Mouse (Mus musculus) forebrain, embryonic 14.5 days (tissue): ENCODE data around the gene Tlk2. TPM values are rescaled to one million over a fixed set of nuclear protein-coding genes. Genes with fewer than 3 reads are reported as not detected.

Source experiments
- ATAC-seq: fragments of 200-750 bp; cut with Nextera tagmentation; 2 replicates; pipeline ENCODE4 v1.8.0; 2017; ENCODE audit warnings: mild to moderate bottlenecking, moderate library complexity
- DNase-seq: peaks from one replicate; pipeline ENCODE4 v3.0.0-alpha.2; 2015; ENCODE audit warnings: low spot score
- H3K27ac ChIP-seq: fragments of 300-500 bp; sonication (generic); 2 replicates; pipeline ENCODE4 v1.5.1; 2014; ENCODE audit warnings: low read depth, mild to moderate bottlenecking, control low read depth, low read length, moderate library complexity
- H3K27me3 ChIP-seq: fragments of 300-500 bp; sonication (generic); replicated peaks from 2 replicates; pipeline ENCODE4 v1.6.1; 2014; ENCODE audit warnings: low read length, control low read depth, mixed read lengths; ENCODE audit not compliant: control insufficient read depth, insufficient read depth
- H3K36me3 ChIP-seq: fragments of 300-500 bp; sonication (generic); 2 replicates; pipeline ENCODE4 v1.6.1; 2014; ENCODE audit warnings: low read length, control low read depth; ENCODE audit not compliant: control insufficient read depth, insufficient read depth
- H3K4me1 ChIP-seq: fragments of 300-500 bp; sonication (generic); 2 replicates; pipeline ENCODE4 v1.6.1; 2014; ENCODE audit warnings: antibody characterized with exemption, low read length, control low read depth; ENCODE audit not compliant: control insufficient read depth, insufficient read depth
- H3K4me2 ChIP-seq: fragments of 300-500 bp; sonication (generic); 2 replicates; pipeline ENCODE4 v1.6.1; 2014; ENCODE audit warnings: mild to moderate bottlenecking, control low read depth, low read length
- H3K4me3 ChIP-seq: fragments of 300-500 bp; sonication (generic); 2 replicates; pipeline ENCODE4 v1.5.1; 2014; ENCODE audit warnings: low read depth, low read length, control low read depth
- H3K9ac ChIP-seq: fragments of 300-500 bp; sonication (generic); 2 replicates; pipeline ENCODE4 v1.6.1; 2014; ENCODE audit warnings: mild to moderate bottlenecking, low read length, control low read depth, moderate library complexity
- H3K9me3 ChIP-seq: fragments of 300-500 bp; sonication (generic); replicated peaks from 2 replicates; pipeline ENCODE4 v1.6.1; 2016; ENCODE audit warnings: low read length, control low read depth, mixed read lengths; ENCODE audit not compliant: control insufficient read depth
- WGBS: fragments of 180-500 bp; shearing (Covaris S2); extraction: QIAGEN DNeasy Blood & Tissue Kit; methylation state at CpG from one replicate; pipeline ENCODE4 v1.1.7; 2014; 5-methylcytosine and 5-hydroxymethylcytosine counted together
- polyA plus RNA-seq: library from polyadenylated mRNA; unstranded; fragments of >200 nt; fragmentation: Nextera tagmentation; extraction: Ambion mirVana; gene quantifications from 2 replicates; pipeline ENCODE4 v1.2.1, GENCODE M21; 2014

The Tlk2 gene
- polyA plus RNA-seq, 1 experiment from 2014 or later = 23.4 TPM

GRCm38 (mm10) chr11:105146593-105146992 lies 32.0 kb upstream of the Tlk2 start, which contains the start of gene Gm10842:
Gene Gm10842, plus strand, starts transcription at chr11:105146893.
- 77% methylated on average over 3 of the region's 3 CpGs for WGBS
- no peaks in the 10 kb centered on the region for H3K27me3 ChIP-seq

GRCm38 (mm10) chr11:105149353-105149752 lies 29.3 kb upstream of the Tlk2 start:
- no peak for ATAC-seq
- H3K4me1 ChIP-seq = peaks cover 3% of the 10 kb centered on the region; the same call in 1 of the 2 replicates
- no peak overlapping the region for H3K27ac ChIP-seq
- WGBS = 77% methylated on average over 3 of the region's 3 CpGs
- H3K9me3 ChIP-seq = no peaks in the 10 kb centered on the region
- no peaks in the 10 kb centered on the region for H3K36me3 ChIP-seq
- DNase-seq = no peak
- no peak overlapping the region for H3K4me2 ChIP-seq
- no peak overlapping the region for H3K4me3 ChIP-seq
- no peaks in the 10 kb centered on the region for H3K27me3 ChIP-seq
- no peak overlapping the region for H3K9ac ChIP-seq

More at GRCm38 (mm10) chr11:105146593-105146992, 32.0 kb upstream of the Tlk2 start, which contains the start of gene Gm10842:
- Histone ChIP-seq H3K4me2 (no peak within 1 kb of the TSS), H3K9me3 (no peaks in the 10 kb centered on the region), H3K27ac (no peak within 1 kb of the TSS), H3K4me1 (no peaks in the 10 kb centered on the region), H3K4me3 (no peak within 1 kb of the TSS), H3K36me3 (0 out of 2 replicates have a peak, but pooled peaks cover 3% of the 10 kb centered on the region), H3K9ac (no peak within 1 kb of the TSS)
- DNase-seq = no peak
- no peak for ATAC-seq

- Histone ChIP-seq H3K4me3 (no peak overlapping the region), H3K27ac (no peak overlapping the region), H3K27me3 (no peaks in the 10 kb centered on the region), H3K4me1 (peaks cover 3% of the 10 kb centered on the region; the same call in 1 of the 2 replicates), H3K9me3 (no peaks in the 10 kb centered on the region), H3K36me3 (no peaks in the 10 kb centered on the region), H3K4me2 (no peak overlapping the region), H3K9ac (no peak overlapping the region)
- DNase-seq = no peak
- 100% methylated on average over 1 of the region's 1 CpGs for WGBS
- ATAC-seq = no peak
Observed at GRCm38 (mm10) chr11:105149766-105150165, 28.8 kb upstream of the Tlk2 start.

GRCm38 (mm10) chr11:105150691-105151090 lies 27.9 kb upstream of the Tlk2 start:
- DNase-seq = no peak

GRCm38 (mm10) chr11:105151226-105152016 lies 27.2 kb upstream of the Tlk2 start:
- peak overlapping the region; percentile 0; the same call in 1 of the 2 replicates for H3K9ac ChIP-seq

More at GRCm38 (mm10) chr11:105150691-105151090, 27.9 kb upstream of the Tlk2 start:
- H3K4me2 ChIP-seq = no peak overlapping the region
- H3K27ac ChIP-seq = no peak overlapping the region
- H3K9ac ChIP-seq = no peak overlapping the region
- peaks cover 3% of the 10 kb centered on the region; the same call in 1 of the 2 replicates for H3K4me1 ChIP-seq
- no peak overlapping the region for H3K4me3 ChIP-seq
- ATAC-seq = no peak
- H3K27me3 ChIP-seq = no peaks in the 10 kb centered on the region
- WGBS = 62% methylated on average over 4 of the region's 4 CpGs
- H3K36me3 ChIP-seq = no peaks in the 10 kb centered on the region
- no peaks in the 10 kb centered on the region for H3K9me3 ChIP-seq

GRCm38 (mm10) chr11:105152017-105152300 lies 26.6 kb upstream of the Tlk2 start:
- Histone ChIP-seq H3K36me3 (no peaks in the 10 kb centered on the region), H3K9ac (no peak overlapping the region), H3K4me3 (no peak overlapping the region), H3K9me3 (no peaks in the 10 kb centered on the region), H3K4me1 (peaks cover 3% of the 10 kb centered on the region; the same call in 1 of the 2 replicates), H3K27ac (no peak overlapping the region), H3K27me3 (no peaks in the 10 kb centered on the region), H3K4me2 (no peak overlapping the region)
- WGBS = no CpG with 5 or more reads among the region's 4 CpGs
- ATAC-seq = no peak
- no peak for DNase-seq

More at GRCm38 (mm10) chr11:105151226-105152016, 27.2 kb upstream of the Tlk2 start:
- no peak overlapping the region for H3K27ac ChIP-seq
- ATAC-seq (no peak), DNase-seq (no peak)
- no peaks in the 10 kb centered on the region for H3K27me3 ChIP-seq
- no peaks in the 10 kb centered on the region for H3K36me3 ChIP-seq
- H3K4me3 ChIP-seq = no peak overlapping the region
- WGBS = 26% methylated on average over 16 of the region's 19 CpGs
- H3K9me3 ChIP-seq = no peaks in the 10 kb centered on the region
- peaks cover 3% of the 10 kb centered on the region; the same call in 1 of the 2 replicates for H3K4me1 ChIP-seq
- H3K4me2 ChIP-seq = peak overlapping the region; percentile 31; the same call in 1 of the 2 replicates

GRCm38 (mm10) chr11:105152357-105152899 lies 26.2 kb upstream of the Tlk2 start:
- Histone ChIP-seq H3K36me3 (no peaks in the 10 kb centered on the region), H3K9ac (no peak overlapping the region), H3K27ac (no peak overlapping the region), H3K4me1 (peaks cover 3% of the 10 kb centered on the region; the same call in 1 of the 2 replicates), H3K4me2 (no peak overlapping the region), H3K27me3 (no peaks in the 10 kb centered on the region), H3K9me3 (no peaks in the 10 kb centered on the region), H3K4me3 (no peak overlapping the region)
- ATAC-seq (no peak), DNase-seq (no peak)
- 90% methylated on average over 11 of the region's 11 CpGs for WGBS

- WGBS = 35% methylated on average over 12 of the region's 12 CpGs
- Histone ChIP-seq H3K4me2 (no peak overlapping the region), H3K27me3 (no peaks in the 10 kb centered on the region), H3K9me3 (no peaks in the 10 kb centered on the region), H3K27ac (no peak overlapping the region), H3K4me3 (no peak overlapping the region), H3K9ac (no peak overlapping the region), H3K4me1 (peaks cover 3% of the 10 kb centered on the region; the same call in 1 of the 2 replicates), H3K36me3 (no peaks in the 10 kb centered on the region)
- no peak for ATAC-seq
- DNase-seq = peak; percentile 23
Observed at GRCm38 (mm10) chr11:105153068-105153833, 25.4 kb upstream of the Tlk2 start.
